Mouse (Mus musculus) bone marrow macrophage, adult 2 months (primary cell): ENCODE data around the gene Galns. TPM values are rescaled to one million over a fixed set of nuclear protein-coding genes. Genes with fewer than 3 reads are reported as not detected.

Experiments used
- H3K27ac ChIP-seq: 2 replicates; pipeline ENCODE4 v1.5.1; 2012; ENCODE audit warnings: low read depth, low read length; ENCODE audit not compliant: insufficient read depth
- H3K4me1 ChIP-seq: 2 replicates; pipeline ENCODE4 v1.6.1; 2012; ENCODE audit warnings: low read length; ENCODE audit not compliant: control insufficient read depth, insufficient read depth
- H3K4me3 ChIP-seq: 2 replicates; pipeline ENCODE4 v1.5.1; 2012; ENCODE audit warnings: mild to moderate bottlenecking, low read length, moderate library complexity; ENCODE audit not compliant: insufficient read depth
- CTCF ChIP-seq: IDR thresholded peaks from 2 replicates; pipeline ENCODE4 v1.5.1; 2012; ENCODE audit warnings: low read depth, mild to moderate bottlenecking, low read length, moderate library complexity
- POLR2A ChIP-seq: IDR thresholded peaks from 2 replicates; pipeline ENCODE4 v1.6.1; 2012; ENCODE audit warnings: mild to moderate bottlenecking, low read depth, low read length, borderline replicate concordance
- polyA plus RNA-seq: library from polyadenylated mRNA; stranded (reverse); fragments of >200 nt; gene quantifications from 2 replicates; pipeline ENCODE4 v1.2.4, GENCODE M21; 2012; ENCODE audit not compliant: missing spikeins, insufficient read depth, insufficient read length

Galns gene
- polyA plus RNA-seq, 1 experiment: 36.7 TPM

DNA sequence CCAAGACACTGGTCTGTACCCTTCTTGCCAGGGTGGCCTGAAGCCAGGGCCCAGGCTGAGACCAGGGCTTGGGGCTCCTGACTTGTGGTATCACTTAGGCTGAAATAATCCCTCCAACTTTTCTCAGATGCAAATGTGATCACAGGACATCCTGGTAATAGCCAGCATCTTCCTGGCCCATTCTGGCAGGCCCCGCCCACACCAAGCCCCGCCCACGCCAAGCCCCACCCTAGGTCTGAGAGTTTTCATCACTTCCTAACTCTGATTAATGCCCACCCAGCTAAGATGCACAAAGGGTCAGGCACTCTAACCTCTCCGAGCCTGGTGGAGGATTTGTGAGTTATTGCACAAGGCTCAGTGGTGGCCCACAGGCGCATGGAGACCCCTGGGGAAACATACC is 9.2 kb upstream of the Galns start:
- Histone ChIP-seq H3K4me1 (no peaks in the 10 kb centered on the region), H3K4me3 (no peak overlapping the region), H3K27ac (no peak overlapping the region)
- TF ChIP-seq CTCF: no peak
- TF ChIP-seq POLR2A: no peak

DNA sequence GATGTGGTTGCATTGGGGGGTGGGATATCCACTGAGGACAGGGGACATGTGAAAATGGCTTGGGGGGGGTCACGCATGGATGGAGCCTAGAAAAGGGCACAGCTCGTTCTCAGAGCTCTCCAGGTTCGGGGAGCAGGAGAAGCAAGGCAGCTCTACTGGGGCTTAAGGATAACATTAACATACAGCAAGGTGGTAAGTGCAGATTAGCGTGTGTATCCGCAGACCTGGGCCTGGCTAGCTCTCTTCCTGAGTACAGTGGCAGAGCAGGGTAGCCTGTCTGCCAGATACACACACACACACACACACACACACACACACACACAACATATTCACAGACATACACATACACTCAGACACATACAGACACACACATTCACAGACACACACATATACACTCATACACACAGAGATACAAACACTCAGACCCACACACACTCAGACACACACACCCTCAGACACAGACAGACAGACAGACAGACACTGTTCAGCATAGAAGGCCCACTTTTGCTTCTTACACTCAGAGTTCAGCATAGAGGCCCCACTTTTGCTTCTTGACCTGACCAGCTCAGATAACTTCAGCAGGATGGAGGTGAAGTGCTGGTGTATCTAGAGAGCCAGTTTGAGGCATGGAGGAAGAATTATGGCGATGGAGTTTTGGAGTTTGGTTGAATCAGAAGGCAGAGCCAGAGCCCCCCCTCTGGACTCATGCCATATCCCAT is 7.6 kb upstream of the Galns start:
- TF ChIP-seq POLR2A (no peak), CTCF (no peak)
- no peak overlapping the region for H3K27ac ChIP-seq
- no peaks in the 10 kb centered on the region for H3K4me1 ChIP-seq
- H3K4me3 ChIP-seq: no peak overlapping the region

DNA sequence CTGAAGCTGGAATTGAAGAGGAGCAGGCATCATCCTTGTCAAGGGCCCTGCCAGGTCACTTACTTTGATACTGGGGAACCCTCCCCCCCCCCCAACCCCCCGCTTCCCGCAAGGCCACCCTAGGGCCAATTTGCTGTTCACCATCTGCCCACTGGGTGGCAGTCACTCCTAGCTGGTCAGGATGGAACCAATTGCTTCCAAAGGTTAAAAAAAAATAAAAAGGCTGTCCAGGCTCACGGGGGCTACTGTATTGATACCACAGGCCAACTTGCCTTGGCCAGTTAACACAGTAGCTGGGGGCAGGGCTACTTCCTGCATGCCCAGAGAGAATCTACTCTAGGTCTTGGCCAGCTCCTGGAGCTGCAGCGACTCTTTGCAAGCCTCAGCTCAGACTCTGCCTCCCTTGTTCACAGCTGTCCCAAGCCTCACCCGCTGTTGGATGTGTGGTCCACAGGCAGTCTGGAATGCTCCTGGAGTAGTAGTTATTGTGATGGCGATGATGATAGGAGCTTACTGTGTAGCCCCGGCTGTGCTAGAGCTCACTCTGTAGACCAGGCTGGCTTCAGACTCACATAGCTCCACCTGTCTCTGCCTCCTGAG is 6.8 kb upstream of the Galns start:
- TF ChIP-seq CTCF (no peak), POLR2A (no peak)
- Histone ChIP-seq H3K27ac (no peak overlapping the region), H3K4me1 (no peaks in the 10 kb centered on the region), H3K4me3 (no peak overlapping the region)

GRCm38 (mm10) chr8:122616181-122616905 is 5.1 kb upstream of the Galns start:
- TF ChIP-seq CTCF (no peak), POLR2A (no peak)
- Histone ChIP-seq H3K4me1 (peaks cover 5% of the 10 kb centered on the region; the same call in 1 of the 2 replicates), H3K27ac (no peak overlapping the region), H3K4me3 (no peak overlapping the region)

DNA sequence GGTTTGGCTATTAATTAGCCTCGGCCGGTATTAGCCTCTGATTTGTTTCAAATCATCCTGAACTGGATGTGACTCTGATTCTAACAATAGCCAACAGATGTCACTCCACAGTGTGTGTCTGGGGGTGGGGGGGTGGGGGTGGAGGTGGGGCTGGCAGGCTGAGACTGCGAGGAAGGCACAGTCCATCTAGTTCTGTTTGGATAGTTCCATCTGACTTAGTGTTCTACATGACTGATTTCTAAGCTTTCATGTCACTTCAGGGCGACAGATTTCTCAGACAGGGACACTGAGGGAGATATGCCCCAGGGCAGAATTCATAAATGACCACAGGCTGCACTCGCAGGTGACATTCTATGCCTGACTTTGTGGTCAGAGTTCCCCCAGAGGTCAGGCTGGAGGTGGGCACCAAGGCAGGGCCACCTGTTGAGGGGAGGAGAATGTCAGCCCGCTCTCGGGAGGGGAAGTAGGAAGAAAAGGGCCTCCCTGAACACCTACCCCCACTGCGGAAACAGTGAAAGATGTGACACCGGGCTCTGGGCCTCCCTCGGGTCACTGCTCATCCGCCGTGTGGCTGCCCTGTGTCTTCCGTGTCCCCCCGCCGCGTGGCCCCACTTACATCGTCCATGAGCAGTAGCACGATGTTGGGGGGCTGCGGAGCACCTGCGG is 518 bp downstream of the Galns start:
- Histone ChIP-seq H3K27ac (peak overlapping the region; percentile 46), H3K4me1 (peaks cover 13% of the 10 kb centered on the region), H3K4me3 (peak overlapping the region; percentile 81)
- TF ChIP-seq CTCF: no peak
- no peak for TF ChIP-seq POLR2A

GRCm38 (mm10) chr8:122610209-122610608 is 1.1 kb downstream of the Galns start:
- TF ChIP-seq CTCF: no peak
- no peak for TF ChIP-seq POLR2A
- H3K27ac ChIP-seq: no peak overlapping the region
- H3K4me3 ChIP-seq: peak overlapping the region; percentile 34
- H3K4me1 ChIP-seq: peaks cover 17% of the 10 kb centered on the region

GRCm38 (mm10) chr8:122606810-122607209 is 4.5 kb downstream of the Galns start:
- Histone ChIP-seq H3K4me3 (no peak overlapping the region), H3K4me1 (peaks cover 24% of the 10 kb centered on the region), H3K27ac (no peak overlapping the region)
- TF ChIP-seq CTCF (no peak), POLR2A (no peak)

DNA sequence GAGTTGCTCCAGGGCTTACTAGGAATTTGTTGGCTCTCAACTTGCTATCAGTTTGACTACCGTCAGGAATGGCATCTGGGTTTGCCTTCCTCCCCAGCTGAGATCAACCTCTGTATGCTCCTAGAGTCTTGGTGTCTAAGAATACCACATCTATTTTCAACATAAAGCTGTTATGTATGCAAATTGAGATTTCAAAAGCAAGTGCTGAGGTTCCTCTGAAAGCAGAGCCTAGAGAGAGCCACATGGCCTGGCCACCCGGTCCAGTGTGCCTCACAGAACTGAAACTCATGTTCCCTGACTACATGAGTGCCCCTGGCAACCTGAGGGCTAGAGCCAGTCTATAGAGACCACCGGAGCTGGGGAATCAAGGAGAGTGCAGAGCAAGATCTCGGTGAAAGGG is 5.9 kb downstream of the Galns start:
- TF ChIP-seq POLR2A: no peak
- no peak for TF ChIP-seq CTCF
- peak overlapping the region; percentile 59 for H3K27ac ChIP-seq
- H3K4me3 ChIP-seq: no peak overlapping the region
- H3K4me1 ChIP-seq: peaks cover 24% of the 10 kb centered on the region

DNA sequence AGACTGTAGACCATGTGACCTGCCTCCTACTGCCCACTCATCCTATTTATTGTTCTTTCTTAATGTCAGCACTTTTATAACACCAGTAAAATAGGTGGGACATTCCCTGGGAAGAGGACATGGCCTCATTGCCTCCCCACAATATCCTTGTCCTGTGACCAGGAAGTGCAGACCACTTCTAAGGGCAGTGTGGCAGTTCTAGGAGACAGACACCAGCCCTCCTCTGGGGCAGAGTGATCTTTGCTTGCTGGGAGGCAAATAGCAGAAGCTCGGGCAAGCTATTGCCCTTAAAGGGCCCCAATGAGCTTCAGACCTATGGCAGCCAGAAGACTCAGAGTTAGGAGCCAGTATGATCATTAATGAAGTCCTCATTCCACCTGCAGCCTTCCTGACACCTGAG is 6.6 kb downstream of the Galns start:
- H3K4me3 ChIP-seq: no peak overlapping the region
- TF ChIP-seq POLR2A (no peak), CTCF (no peak)
- peaks cover 20% of the 10 kb centered on the region for H3K4me1 ChIP-seq
- H3K27ac ChIP-seq: peak overlapping the region; percentile 59
